Mouse (Mus musculus) fat pad, adult 2 months (tissue): ENCODE results near the gene Gstm6.

Experiments
- DNase-seq: peaks from one replicate; pipeline ENCODE4 v3.0.0-alpha.2; 2011; ENCODE audit warnings: low read depth, low spot score; ENCODE audit errors: extremely low read depth

The Gstm6 gene

DNA sequence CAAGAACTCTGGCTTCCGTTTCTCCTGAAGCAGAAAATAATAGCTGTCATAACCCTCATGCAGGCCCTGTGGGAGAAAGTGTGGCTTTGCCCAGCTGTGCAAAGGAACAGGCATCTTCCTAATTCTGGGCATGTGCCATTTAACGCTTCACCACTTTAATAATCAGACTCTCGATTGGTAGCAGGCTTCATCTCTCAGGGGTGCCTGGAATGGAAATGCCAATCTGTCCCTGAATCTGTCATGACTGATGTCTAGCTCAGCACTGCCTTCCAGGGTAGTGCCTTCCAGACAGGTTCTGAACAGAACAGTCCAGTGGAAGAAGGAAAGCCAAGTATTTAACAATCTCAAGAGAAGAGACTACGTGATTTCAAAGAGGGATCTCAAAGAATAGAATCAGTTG is 2.3 kb downstream of the Gstm6 start:
- no peak for DNase-seq

DNA sequence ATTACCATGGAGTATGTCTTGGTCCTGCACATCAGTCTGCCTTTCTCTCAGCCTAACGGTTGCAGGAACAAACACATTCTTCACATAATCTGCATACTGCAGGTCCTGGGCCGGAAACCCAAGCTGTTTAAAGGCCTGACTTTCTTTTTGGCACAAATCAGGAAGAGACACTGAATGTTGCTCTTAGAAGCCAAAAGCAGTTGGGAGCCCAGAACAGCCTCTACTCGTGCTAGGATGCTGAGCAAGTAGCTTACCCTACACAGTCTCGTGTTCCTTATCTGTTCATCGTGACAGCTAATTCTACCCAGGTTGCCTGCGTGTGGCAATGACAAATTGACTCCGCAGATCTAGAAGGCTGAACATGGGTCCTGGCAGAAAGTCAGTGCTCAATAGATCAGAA is 3.0 kb downstream of the Gstm6 start:
- DNase-seq, result no peak

DNA sequence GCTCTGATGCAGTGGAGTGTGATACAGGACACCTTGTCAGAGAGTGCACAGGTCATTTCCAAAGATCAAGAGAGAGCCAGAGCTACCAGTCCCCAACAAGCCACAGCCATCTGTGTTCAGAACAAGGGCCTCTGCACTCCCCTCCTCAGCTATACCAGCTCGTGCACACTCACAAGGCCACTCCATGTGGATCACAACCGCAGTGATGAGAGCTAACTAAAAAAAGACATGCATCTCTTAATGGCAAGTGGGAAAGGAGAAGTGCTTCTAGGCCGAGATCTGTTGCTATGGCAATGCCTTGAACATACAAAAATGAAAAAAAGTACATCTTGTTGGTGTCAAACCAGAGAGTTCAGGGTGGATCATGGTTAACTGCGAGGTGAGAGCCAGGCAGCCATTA is 3.7 kb downstream of the Gstm6 start:
- no peak for DNase-seq

DNA sequence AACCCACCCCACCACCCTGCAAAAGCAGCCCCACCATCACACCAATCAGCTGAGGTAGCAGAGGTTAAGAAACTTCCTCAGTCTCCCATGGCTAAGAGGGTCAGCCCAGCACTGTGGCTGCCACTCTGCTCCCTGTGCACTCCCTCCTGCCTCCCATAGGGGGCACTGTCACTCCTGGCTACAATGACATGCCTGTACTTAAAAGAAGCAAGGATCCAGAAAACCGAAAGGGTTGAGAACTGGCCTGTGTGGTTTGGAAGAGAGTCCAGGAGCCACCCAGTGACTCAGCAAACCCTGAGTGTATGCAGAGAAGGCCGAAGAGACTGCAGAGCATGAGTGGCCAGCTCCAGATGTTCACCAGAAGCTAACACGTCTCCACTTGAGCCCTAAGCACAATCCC is 4.1 kb downstream of the Gstm6 start:
- DNase-seq, result no peak

DNA sequence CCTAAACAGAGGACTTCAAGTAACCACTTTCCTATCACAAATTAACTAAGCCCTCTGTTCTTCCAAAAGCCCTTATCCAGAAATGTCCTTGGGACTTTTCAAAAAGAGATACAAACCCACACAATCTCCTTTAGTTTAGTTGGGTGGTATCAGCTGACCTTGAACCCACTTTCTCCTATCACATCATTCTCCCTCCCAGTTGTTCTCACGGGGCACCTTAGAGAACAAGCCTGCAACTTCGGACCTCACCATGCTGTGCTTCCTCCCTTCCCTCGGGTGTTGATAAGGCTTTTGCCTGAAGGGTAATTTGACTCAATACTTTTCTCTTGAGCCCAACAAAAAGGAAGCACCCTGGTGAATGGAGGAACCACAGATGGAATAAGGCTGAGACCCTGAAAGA is 7.7 kb downstream of the Gstm6 start:
- DNase-seq, result no peak

DNA sequence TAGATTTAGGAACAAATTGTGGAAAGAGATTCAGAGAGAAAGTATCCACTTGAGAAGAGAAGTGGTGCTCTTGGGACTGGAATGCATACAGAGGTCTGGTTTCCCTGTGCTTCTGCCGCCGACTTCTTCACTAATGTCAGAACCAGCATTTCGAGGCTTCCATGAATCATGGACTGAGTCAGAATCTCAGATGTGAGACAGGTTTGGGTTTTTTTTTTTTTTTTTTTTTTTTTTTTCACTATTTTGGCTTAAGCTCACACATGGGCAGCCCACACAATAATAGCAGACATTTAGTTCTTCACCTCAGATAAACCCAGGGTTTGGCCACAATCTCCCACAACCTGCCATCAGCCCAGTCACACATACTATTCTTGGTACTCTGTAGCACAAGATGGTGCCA is 8.3 kb downstream of the Gstm6 start:
- DNase-seq, result no peak

DNA sequence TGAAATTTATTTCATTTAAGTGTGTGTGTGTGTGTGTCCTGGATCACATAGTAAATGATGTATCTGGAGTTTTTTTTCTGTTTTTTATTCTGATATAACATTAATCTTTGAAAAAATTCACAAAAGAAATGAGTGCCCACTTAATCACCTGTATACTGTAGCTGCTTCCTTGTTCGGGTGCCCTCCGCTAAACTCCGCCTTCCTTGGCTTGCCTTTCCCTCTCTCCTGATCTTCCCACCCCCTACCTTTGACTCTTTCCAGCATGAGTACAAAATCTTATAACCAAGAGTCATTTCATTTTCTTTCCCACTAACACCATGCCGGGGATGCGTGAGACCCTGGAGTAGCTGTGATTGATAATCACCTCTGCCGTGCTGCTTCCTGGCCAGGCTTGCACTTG is 11.4 kb downstream of the Gstm6 start:
- no peak for DNase-seq

DNA sequence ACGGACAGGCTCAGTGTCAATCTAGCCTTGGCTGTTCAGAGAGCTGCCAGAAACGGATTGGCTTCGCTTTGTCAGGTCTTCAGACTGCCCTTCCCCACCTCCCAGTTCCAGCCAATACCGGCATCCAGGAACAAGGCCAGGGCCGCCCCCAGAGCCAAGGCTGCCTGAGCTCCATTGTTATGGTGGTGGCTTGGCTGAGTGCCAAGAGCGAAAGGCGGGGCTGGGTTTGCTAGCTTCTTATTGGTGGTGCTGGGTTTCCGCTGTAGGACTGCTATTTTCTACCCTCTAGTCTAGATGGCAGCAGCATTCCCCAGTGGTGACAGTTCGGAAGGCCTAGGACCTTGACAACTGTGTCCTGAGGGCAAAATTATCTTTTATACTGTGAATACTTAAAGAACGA is 11.9 kb downstream of the Gstm6 start, which contains the start of gene Gstm7:
Gene Gstm7, minus strand, starts transcription at position 148 of the 400 bp plus-strand sequence.
- peak; percentile 56 for DNase-seq

DNA sequence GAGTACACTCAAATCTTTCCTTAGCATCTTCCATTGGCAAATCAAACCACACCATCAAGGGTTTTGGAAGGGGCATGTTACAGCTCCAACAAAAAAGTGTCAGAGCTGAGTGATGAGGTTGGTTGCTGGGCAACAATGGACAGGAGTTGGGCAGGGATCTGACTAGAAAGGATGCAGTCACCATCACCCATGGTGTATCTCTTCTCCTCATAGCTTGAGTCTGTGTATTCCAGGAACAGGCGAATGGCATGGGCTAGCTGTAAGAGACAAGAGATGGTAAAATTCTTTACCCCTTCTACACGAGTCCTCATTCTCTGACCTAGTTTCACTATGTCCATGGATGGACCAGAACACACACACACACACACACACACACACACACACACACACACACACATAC is 12.4 kb downstream of the Gstm6 start:
- DNase-seq, result no peak

DNA sequence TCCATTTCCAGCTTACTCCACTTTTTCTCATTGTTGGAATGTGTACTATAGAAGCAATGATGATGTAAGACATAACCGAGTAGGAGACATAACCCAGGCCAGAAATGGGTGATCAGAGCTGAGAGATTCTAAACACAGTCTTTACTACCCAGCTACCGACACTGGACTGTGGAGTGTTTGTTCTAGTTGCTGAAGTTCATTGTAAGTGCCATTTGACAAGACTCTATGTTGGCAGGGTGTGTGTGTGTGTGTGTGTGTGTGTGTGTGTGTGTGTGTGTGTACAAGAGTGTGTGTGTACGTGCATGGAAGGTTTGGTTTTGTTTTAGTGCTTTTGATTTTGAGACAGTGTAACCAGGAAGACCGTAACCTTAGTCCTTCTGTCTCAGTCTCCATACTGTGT is 13.8 kb downstream of the Gstm6 start:
- DNase-seq, result no peak

DNA sequence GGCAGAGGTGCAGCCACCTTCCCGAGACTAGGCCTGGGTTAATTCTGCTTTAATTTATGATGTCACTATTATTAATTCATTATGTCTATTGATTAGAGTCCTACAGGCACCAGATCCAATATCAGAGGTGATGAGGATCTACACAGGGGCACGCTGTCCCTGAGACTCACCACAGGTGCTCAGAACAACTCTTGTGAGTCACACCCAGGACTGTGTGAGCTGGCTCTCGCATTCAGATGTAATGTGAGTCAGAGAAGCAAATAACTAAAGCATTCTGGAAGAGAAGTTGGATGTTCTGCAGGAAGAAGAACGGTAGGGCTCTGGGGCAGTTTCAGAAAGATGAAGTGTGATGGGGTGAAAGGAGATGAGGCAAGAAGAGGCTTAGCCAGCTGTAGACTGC is 14.3 kb downstream of the Gstm6 start:
- DNase-seq, result no peak

DNA sequence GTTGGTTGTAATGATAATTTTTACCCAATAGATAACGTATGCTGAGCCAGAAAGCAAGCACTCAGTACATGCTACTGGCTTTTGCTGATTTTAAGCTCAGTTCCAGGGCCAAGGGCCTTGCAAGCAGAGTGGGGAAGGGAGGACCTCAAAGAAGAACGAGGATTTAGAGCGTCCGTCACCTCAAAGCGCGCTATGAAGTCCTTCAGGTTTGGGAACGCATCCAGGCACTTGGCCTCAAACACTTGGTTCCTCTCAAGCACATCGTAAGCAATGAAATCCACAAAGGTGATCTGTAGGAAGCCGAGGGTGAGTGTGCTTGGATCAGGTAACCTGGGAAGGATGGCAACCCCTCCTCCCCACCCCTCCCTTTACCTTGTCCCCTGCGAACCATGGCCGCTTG is 14.9 kb downstream of the Gstm6 start:
- no peak for DNase-seq

DNA sequence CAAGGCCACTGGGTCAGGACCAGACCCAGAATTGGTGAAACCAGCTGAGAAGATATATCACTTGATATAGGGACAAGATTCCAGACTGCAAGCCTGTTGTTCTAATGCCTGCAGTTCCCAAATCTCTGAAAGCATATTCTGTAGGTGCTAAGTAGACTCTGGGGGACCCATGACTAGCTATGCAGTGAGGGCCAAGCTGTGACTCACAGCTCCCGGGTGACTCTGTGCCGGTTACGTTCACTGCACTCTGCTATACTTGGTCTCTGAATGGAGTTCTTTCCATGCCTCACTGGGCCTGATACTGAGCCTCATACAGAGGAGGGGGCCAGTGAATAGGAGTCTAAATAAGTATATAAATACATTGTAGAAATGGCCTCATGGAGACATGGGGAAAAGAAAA is 15.7 kb downstream of the Gstm6 start:
- DNase-seq, result no peak

DNA sequence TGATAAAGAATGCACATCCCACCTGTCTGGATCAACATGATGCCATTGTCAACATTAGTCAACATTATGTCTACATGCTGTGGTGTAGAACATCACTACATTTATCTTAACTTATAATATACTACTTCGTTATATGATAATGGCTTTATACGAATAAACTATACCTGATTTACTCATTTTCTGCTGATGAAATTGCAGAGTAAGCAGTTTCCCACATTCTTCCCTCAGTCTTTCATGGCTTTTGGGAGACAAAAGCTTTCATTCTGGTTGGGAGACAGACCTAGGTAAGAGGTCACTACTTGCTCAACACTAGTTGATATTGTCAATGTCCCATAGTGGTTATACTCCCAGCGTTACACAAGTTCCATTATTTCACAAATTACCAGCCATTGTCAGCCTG is 18.2 kb downstream of the Gstm6 start:
- no peak for DNase-seq

DNA sequence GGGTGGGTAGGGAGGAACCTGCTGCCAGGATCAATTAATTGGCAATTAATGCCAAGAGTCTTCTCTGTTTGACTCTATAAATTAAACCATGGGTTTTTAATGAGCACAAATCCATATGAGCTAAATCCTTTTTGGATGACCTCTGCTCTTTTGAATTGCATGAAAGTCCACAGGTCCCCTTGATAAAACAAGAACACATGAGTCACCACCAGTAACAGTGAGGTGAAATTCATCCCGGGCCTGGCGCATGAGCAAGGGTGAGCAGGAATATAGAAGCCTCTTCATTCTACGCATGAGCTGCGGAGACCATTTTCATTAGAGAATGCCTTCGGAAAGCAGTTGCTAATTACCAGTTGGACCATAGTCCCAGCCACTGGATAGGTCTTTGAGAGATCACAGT is 23.2 kb downstream of the Gstm6 start:
- no peak for DNase-seq

DNA sequence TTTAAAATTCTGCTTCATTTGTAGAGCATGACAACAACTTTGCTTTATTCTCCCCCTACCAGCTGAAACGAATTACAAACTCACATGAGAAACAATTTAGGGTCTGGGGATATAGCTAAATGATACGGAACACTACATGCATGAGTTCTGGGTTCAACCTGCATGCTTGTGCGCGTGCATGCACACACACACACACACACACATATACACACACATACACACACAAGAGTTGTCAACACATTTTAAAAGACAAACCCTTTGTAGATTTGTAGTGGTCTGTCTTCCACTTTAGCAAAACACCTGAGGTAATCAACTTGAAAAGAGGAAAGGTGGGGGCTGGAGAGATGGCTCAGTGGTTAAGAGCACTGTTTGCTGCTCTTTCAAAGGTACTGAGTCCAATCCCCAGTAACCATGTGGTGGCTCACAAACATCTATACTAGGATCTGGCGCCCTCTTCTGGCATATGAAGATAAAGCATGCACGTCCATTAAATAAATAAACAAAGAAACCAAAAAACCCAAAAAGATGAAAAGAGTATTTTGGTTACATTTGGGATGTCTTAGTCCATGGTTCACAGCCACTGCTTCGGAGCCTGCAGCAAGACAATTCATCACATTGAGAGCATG is 25.7 kb downstream of the Gstm6 start:
- DNase-seq, result no peak

DNA sequence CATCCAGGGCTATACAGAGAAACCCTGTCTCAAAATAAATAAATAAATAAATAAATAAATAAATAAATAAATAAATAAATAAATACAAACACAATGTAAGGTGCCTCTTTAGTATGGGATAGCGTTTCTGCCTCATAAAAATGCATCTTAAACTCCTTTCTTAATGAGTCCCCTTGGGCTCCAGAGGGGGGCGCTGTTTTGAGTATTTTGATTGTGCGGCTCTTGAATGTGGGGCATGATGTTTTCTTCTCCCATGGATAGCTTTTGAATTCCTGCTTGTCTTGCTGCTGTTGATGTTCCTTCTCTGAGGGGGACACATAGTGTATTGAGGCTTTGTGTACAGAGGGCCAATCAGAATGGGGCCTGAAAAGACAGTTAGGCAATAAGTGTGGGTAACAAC is 26.5 kb downstream of the Gstm6 start:
- DNase-seq, result no peak

DNA sequence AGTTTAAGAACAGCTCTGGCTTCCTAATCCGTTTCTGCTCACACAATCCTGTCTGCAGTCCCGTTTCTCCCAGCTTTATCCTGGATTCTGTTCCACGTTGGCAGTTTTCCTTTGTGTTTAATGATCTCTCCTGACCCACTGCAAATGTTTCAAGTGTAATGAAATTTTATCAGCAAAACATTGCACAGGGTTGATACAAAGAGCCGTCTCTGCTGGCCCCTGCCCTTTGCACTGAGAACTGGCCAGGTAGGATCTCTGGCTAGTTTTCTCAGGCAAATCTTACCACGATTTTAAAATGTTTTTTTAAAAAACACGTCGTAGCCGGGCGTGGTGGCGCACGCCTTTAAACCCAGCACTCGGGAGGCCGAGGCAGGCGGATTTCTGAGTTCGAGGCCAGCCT is 26.9 kb downstream of the Gstm6 start:
- DNase-seq, result no peak

DNA sequence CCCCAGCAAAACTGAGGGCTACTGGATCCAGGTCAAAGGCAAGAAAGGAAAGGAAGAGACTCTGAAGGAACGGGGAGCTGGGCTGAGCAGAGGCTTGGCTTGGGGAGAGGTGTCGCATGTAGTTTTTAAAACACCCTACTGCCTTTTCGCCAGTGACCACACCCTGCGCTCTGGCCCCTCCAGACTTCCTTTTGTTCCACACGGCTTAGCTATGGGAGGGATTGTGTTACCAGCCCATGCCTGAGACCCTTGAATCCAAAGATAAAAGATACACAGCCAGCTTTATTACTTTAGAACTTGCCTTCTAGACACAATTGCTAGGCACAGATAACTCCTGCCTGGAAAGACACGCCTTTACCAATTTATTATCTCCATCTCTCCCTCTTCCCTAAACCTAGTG is 37.6 kb downstream of the Gstm6 start:
- no peak for DNase-seq

DNA sequence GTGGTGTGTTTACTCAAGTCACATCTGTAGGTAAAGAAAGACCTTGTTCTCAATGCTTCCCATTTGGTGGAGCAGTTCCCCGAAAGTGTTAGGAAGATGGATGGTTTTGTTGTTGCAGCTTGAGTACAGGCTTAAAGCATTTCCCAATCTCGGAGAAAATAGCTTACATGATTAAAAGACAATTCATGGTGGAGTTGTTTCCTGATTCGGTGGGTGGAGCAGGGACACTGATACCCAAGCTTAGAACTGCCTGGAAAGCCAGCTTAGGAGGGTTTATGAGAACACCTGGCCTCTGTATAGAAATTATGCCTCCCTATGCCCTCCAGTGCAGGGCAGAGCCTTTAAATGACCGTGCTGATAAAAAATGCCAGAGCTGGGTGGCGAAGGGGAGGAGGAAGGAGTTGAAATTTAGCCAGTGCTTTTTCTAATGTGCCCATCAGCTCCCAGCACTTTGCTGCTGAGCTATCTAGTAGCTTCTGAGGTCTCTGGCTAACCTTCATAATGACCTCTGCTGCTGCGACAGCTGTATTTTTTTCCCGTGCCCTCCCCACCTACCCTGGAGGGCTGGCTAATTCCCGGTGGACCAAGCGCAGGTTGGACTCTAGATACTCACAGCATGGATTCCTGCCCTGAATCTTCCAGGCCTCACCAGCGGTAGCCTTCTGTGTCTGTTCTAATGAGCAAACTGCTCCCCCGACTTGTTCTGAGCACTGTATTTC is 42.4 kb downstream of the Gstm6 start:
- peak; percentile 50 for DNase-seq

DNA sequence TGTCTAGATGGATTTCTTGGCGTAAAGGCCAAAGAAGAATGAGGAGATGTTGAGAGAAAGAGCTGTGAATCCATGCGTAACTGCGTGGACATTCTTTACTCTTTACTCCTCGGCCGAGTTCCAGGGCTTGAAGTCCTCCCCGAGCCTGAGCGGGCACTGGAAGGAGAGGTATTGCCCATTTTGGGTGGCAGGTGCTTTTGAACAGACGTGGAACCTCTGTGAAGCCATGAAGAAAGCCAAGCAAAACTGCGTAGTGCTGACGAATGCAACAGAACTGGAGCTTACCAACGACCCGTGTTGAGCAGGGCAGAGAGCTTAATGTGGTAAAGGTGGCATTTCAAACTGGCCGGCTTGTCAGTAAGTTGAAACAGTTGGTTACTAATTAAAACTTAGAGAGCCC is 44.9 kb downstream of the Gstm6 start:
- DNase-seq, result no peak

DNA sequence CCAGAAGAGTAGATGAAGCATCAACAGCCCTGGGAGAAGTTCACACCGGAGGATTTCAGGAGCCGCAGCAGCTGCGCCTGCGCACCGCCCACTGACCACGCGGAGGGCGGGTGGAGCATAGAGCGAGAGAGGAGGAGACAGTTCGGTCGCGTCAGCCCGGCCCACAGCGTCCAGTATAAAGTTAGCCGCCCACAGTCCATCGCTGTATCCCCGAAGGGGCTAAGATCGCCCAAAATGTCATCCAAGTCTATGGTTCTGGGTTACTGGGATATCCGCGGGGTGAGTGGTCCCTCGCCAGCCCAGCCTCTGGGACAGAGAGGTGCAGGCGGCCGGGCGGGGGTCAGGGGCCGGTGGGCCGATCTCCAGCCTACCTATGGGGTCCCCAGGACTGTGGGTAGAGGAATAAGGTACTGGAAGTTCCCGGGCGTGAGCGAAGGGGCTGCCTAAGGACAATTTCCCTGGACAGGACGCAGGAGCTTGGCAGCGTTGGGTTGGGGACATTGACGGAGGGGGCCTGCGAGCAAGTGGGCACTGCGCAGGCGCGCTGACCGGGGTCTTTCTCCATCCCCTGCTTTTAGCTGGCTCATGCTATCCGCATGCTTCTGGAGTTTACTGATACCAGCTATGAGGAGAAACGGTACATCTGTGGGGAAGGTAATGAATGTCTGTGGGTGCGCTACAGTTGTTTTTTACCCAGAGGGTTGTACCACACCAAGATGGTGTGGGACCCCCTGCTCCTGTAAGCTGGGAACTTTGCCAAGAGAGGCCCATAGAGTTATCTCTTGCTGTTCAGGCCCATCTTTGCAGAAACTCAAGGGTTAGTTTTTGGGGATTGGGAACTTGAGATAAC is 47.6 kb downstream of the Gstm6 start, which contains the start of gene Gstm5:
Gene Gstm5, plus strand, starts transcription at position 102 of the 850 bp plus-strand sequence.
- DNase-seq, result no peak
